Mouse (Mus musculus) cortical plate, adult 2 months (tissue): ENCODE results near the gene Phrf1.

Experiments used
- CTCF ChIP-seq: fragments of 200-500 bp; IDR thresholded peaks from 2 replicates; pipeline ENCODE4 v1.5.1; 2011; ENCODE audit warnings: mild to moderate bottlenecking, control low read depth, low read length; ENCODE audit not compliant: insufficient read depth; ENCODE audit errors: extremely low read depth
- POLR2A ChIP-seq: fragments of 200-500 bp; IDR thresholded peaks from 2 replicates; pipeline ENCODE4 v1.6.1; 2011; ENCODE audit warnings: mild to moderate bottlenecking, low read length, control low read depth; ENCODE audit not compliant: insufficient read depth; ENCODE audit errors: extremely low read depth

GRCm38 (mm10) chr7:141196619-141197282 is 31.8 kb upstream of the Phrf1 start:
- no peak for TF ChIP-seq POLR2A
- no peak for TF ChIP-seq CTCF
